9 mouse cellular contexts compared by ENCODE assay signal in the genomic region with DNA sequence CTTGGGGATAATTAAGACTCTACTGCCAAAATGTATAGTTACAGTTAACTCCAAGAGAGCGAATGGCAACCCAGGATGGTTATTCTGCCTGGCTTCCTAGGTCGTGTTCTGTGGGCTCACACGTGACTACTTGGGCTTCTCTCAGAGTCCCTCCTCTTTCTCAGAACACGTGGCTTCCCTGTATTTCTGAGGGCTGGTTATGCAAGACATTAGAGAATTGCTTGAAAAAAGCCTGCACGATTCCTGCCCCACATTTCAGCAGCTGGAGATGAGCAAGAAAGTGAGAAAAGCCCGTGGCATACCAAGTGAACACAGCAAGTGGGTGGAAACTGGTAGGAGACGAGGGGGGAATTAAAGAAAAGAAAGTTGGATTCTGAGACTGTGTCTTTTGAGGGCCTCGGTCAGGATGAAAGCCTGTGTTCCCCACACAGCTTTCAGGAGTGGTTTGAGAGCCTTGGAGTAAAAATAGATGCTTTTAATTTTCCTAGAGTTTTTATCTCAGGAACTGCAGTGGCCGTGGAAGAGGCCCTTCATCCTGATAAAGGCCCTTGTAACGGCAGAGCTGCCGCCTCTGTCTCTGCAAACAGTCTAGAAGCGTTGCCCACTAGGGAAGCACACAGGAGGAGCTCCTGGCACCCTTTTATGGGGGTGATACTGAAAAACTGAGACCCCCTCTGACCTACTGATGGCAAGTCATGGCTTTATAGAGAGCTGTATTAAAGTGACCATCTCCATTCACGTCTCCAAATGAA. TPM values are rescaled to one million over a fixed set of nuclear protein-coding genes. Genes with fewer than 3 reads are reported as not detected.
DNase-seq lines count a peak whose midpoint lies in the region; ATAC-seq and TF ChIP-seq lines count a peak whose summit lies in the region.
"Had no signal": no experiment of that assay in that cellular context is flagged by ENCODE, and none has a peak within 500 bp of the region (broad histone marks: within the 10 kb centered on the region; RNA-seq: fewer than 3 reads in every experiment).

No protein-coding gene starts in this region.

- H3K4me2 ChIP-seq in forebrain, embryonic 15.5 days (replicated peaks) = no peak overlapping the region
- no peak overlapping the region for H3K4me2 ChIP-seq in midbrain, postnatal 0 days (ENCODE audit: low read depth, low read length, poor library complexity, severe bottlenecking)
- no peak overlapping the region for H3K4me2 ChIP-seq in hindbrain, embryonic 16.5 days (ENCODE audit: low read length)

- no peak for TF ChIP-seq CTCF in lung, adult 2 months (IDR thresholded peaks at IDR 0.05; ENCODE audit: insufficient read depth, low read length)
- no peak for TF ChIP-seq CTCF in midbrain, postnatal 0 days (IDR thresholded peaks at IDR 0.05)

- H3K36me3 ChIP-seq in forebrain, embryonic 15.5 days = peaks cover 11% of the 10 kb centered on the region
- H3K36me3 ChIP-seq in midbrain, postnatal 0 days (ENCODE audit: insufficient read depth, low read length) = peaks cover 8% of the 10 kb centered on the region
- H3K36me3 ChIP-seq in hindbrain, embryonic 16.5 days (ENCODE audit: control insufficient read depth, insufficient read depth, low read length) = no peaks in the 10 kb centered on the region

- no peak overlapping the region for H3K9ac ChIP-seq in forebrain, embryonic 15.5 days (replicated peaks)
- H3K9ac ChIP-seq in midbrain, postnatal 0 days (replicated peaks; ENCODE audit: low read length, poor library complexity, severe bottlenecking) = 0 out of 2 replicates have a peak overlapping the region, but pooled peaks have one; percentile 19
- no peak overlapping the region for H3K9ac ChIP-seq in hindbrain, embryonic 16.5 days (ENCODE audit: low read depth, low read length)

- H3K4me3 ChIP-seq in lung, adult 2 months (replicated peaks; ENCODE audit: extremely low read depth, low read depth, low read length) = no peak overlapping the region
- H3K4me3 ChIP-seq in forebrain, embryonic 15.5 days = no peak overlapping the region
- no peak overlapping the region for H3K4me3 ChIP-seq in midbrain, postnatal 0 days (ENCODE audit: low read depth, low read length)
- no peak overlapping the region for H3K4me3 ChIP-seq in hindbrain, embryonic 16.5 days (ENCODE audit: low read length)

- H3K27me3 ChIP-seq in forebrain, embryonic 15.5 days = no peaks in the 10 kb centered on the region
- H3K27me3 ChIP-seq in midbrain, postnatal 0 days (ENCODE audit: insufficient read depth, low read length) = no peaks in the 10 kb centered on the region
- H3K27me3 ChIP-seq in hindbrain, embryonic 16.5 days (replicated peaks; ENCODE audit: control insufficient read depth, insufficient read depth, low read length) = no peaks in the 10 kb centered on the region

- TF ChIP-seq POLR2A in lung, adult 2 months (IDR thresholded peaks at IDR 0.05; ENCODE audit: borderline replicate concordance, extremely low read depth, low read depth, low read length) = no peak

- whole genome bisulfite sequencing in lung, adult 2 months = 43% methylated on average over 13 of the region's 13 CpGs
- WGBS in forebrain, embryonic 15.5 days = 61% methylated on average over 13 of the region's 13 CpGs
- WGBS in midbrain, postnatal 0 days = 50% methylated on average over 13 of the region's 13 CpGs
- WGBS in hindbrain, embryonic 16.5 days = 68% methylated on average over 13 of the region's 13 CpGs

- no peak for ATAC-seq in forebrain, embryonic 15.5 days (replicated peaks)
- no peak for ATAC-seq in midbrain, postnatal 0 days (ENCODE audit: low FRiP score)
- no peak for ATAC-seq in hindbrain, embryonic 16.5 days

- 0 out of 2 replicates have a peak, but pooled peaks cover 3% of the 10 kb centered on the region for H3K4me1 ChIP-seq in lung, adult 2 months (ENCODE audit: control insufficient read depth, insufficient read depth, low read length)
- peaks cover 12% of the 10 kb centered on the region for H3K4me1 ChIP-seq in forebrain, embryonic 15.5 days
- no peaks in the 10 kb centered on the region for H3K4me1 ChIP-seq in midbrain, postnatal 0 days (ENCODE audit: insufficient read depth, low read length)
- H3K4me1 ChIP-seq in hindbrain, embryonic 16.5 days (ENCODE audit: control insufficient read depth, insufficient read depth, low read depth, low read length) = peaks cover 8% of the 10 kb centered on the region

- H3K27ac ChIP-seq in forebrain, embryonic 15.5 days (replicated peaks) = peak overlapping the region; percentile 43; the same call in 1 of the 2 replicates
- peak overlapping the region; percentile 32; the same call in 1 of the 2 replicates for H3K27ac ChIP-seq in midbrain, postnatal 0 days (ENCODE audit: low read depth, low read length)
- no peak overlapping the region; the same call in 1 of the 2 replicates for H3K27ac ChIP-seq in hindbrain, embryonic 16.5 days (ENCODE audit: low read depth, low read length)

- no peaks in the 10 kb centered on the region for H3K9me3 ChIP-seq in forebrain, embryonic 15.5 days
- no peaks in the 10 kb centered on the region for H3K9me3 ChIP-seq in midbrain, postnatal 0 days (ENCODE audit: low read length)
- no peaks in the 10 kb centered on the region for H3K9me3 ChIP-seq in hindbrain, embryonic 16.5 days (ENCODE audit: control insufficient read depth, low read length)

- DNase-seq in lung, adult 18-20 months = peak; percentile 45 to 72
- DNase-seq in lung, adult 2 months = no peak
- DNase-seq in left cerebral cortex, adult 9 months (ENCODE audit: low spot score in 2 of 2) = peak; percentile 90
- no peak for DNase-seq in midbrain, postnatal 0 days (ENCODE audit: low spot score)
- DNase-seq in MN1 (ENCODE audit: low spot score) = no peak
- DNase-seq in kidney, adult 18-20 months = no peak

RNA-seq across cellular contexts. Expression of a gene that starts 21.6 kb away (rescaled TPM):
- polyA plus RNA-seq in lung, adult 2 months (2012; rRNA removed) = 0.03 TPM in 1 of 2 replicates, not detected in the other
- 6.6 and 7.1 TPM in 2 replicates for polyA plus RNA-seq in forebrain, embryonic 15.5 days (2015; fragmentation: Nextera tagmentation; extraction: Ambion mirVana)
- 19.4 and 21.9 TPM in 2 replicates for total RNA-seq in midbrain, postnatal 0 days (2014; rRNA removed)
- polyA plus RNA-seq in midbrain, postnatal 0 days (2015; fragmentation: Nextera tagmentation; extraction: Ambion mirVana) = 30.9 and 32.2 TPM in 2 replicates
- 23.2 and 26.9 TPM in 2 replicates for polyA plus RNA-seq in hindbrain, embryonic 16.5 days (2015; fragmentation: Nextera tagmentation; extraction: Ambion mirVana)

RNA-seq across cellular contexts. Expression of a gene that starts 21.8 kb away (rescaled TPM):
- polyA plus RNA-seq in lung, adult 2 months (2012; rRNA removed) = 27.2 and 33.9 TPM in 2 replicates
- 53.6 and 55.3 TPM in 2 replicates for polyA plus RNA-seq in forebrain, embryonic 15.5 days (2015; fragmentation: Nextera tagmentation; extraction: Ambion mirVana)
- 65.7 and 77.5 TPM in 2 replicates for total RNA-seq in midbrain, postnatal 0 days (2014; rRNA removed)
- 34.6 and 37.6 TPM in 2 replicates for polyA plus RNA-seq in midbrain, postnatal 0 days (2015; fragmentation: Nextera tagmentation; extraction: Ambion mirVana)
- 43.4 and 49.0 TPM in 2 replicates for polyA plus RNA-seq in hindbrain, embryonic 16.5 days (2015; fragmentation: Nextera tagmentation; extraction: Ambion mirVana)

RNA-seq across cellular contexts. Expression of a gene that starts 52.5 kb away (rescaled TPM):
- 0.16 and 0.22 TPM in 2 replicates for polyA plus RNA-seq in lung, adult 2 months (2012; rRNA removed)
- polyA plus RNA-seq in forebrain, embryonic 15.5 days (2015; fragmentation: Nextera tagmentation; extraction: Ambion mirVana) = 5.7 and 7.0 TPM in 2 replicates
- 25.4 and 30.1 TPM in 2 replicates for total RNA-seq in midbrain, postnatal 0 days (2014; rRNA removed)
- polyA plus RNA-seq in midbrain, postnatal 0 days (2015; fragmentation: Nextera tagmentation; extraction: Ambion mirVana) = 10.2 and 10.7 TPM in 2 replicates
- 11.0 and 11.9 TPM in 2 replicates for polyA plus RNA-seq in hindbrain, embryonic 16.5 days (2015; fragmentation: Nextera tagmentation; extraction: Ambion mirVana)
- polyA plus RNA-seq: limb, embryonic 11.5 days had no signal

Comparison
In these comparisons a context has a peak if more than half of its experiments do, and no peak if none do; other contexts are left out.
1. DNase-seq: peak in lung, adult 18-20 months (2 of 2) and left cerebral cortex, adult 9 months (2 of 2); none in lung, adult 2 months (single experiment), midbrain, postnatal 0 days (single experiment), MN1 (single experiment) and kidney, adult 18-20 months (single experiment).